Mouse (Mus musculus) midbrain, embryonic 11.5 days (tissue): ENCODE measurements at regions not wholly inside any gene's neighbourhood (a gene's known extent, or its start where the extent isn't known, plus 50 kb on each side); places are given as distances from the start of the nearest gene placed in this dataset.
A peak's percentile ranks its signal among the peaks of the same experiment; 100 is the strongest.

Experiments used
- ATAC-seq: fragments of 200-750 bp; cut with Nextera tagmentation; 2 replicates; pipeline ENCODE4 v1.8.0; 2017; ENCODE audit warnings: moderate TSS enrichment, moderate library complexity; ENCODE audit not compliant: low FRiP score
- DNase-seq: peaks from one replicate; pipeline ENCODE4 v3.0.0; 2015; ENCODE audit warnings: low spot score; ENCODE audit errors: missing footprints
- H3K27ac ChIP-seq: fragments of 300-500 bp; sonication (generic); 2 replicates; pipeline ENCODE4 v1.5.1; 2014; ENCODE audit warnings: low read depth, low read length
- H3K27me3 ChIP-seq: fragments of 300-500 bp; sonication (generic); 2 replicates; pipeline ENCODE4 v1.6.1; 2014; ENCODE audit warnings: mild to moderate bottlenecking, low read length, moderate library complexity, mixed read lengths; ENCODE audit not compliant: control insufficient read depth, insufficient read depth
- H3K36me3 ChIP-seq: fragments of 300-500 bp; sonication (generic); 2 replicates; pipeline ENCODE4 v1.6.1; 2014; ENCODE audit warnings: mild to moderate bottlenecking, low read length, moderate library complexity, mixed read lengths; ENCODE audit not compliant: control insufficient read depth, insufficient read depth
- H3K4me1 ChIP-seq: fragments of 300-500 bp; sonication (generic); 2 replicates; pipeline ENCODE4 v1.6.1; 2014; ENCODE audit warnings: low read length; ENCODE audit not compliant: control insufficient read depth, insufficient read depth
- H3K4me2 ChIP-seq: fragments of 300-500 bp; sonication (generic); 2 replicates; pipeline ENCODE4 v1.6.1; 2014; ENCODE audit warnings: mild to moderate bottlenecking, moderate library complexity
- H3K4me3 ChIP-seq: fragments of 300-500 bp; sonication (generic); 2 replicates; pipeline ENCODE4 v1.5.1; 2014; ENCODE audit warnings: low read depth, low read length
- H3K9ac ChIP-seq: fragments of 300-500 bp; sonication (generic); 2 replicates; pipeline ENCODE4 v1.6.1; 2014; ENCODE audit warnings: low read length
- H3K9me3 ChIP-seq: fragments of 300-500 bp; sonication (generic); 2 replicates; pipeline ENCODE4 v1.6.1; 2016; ENCODE audit warnings: low read length; ENCODE audit not compliant: control insufficient read depth
- WGBS: fragments of 180-500 bp; shearing (Covaris S2); extraction: QIAGEN DNeasy Blood & Tissue Kit; methylation state at CpG from one replicate; pipeline ENCODE4 v1.1.7; 2014; 5-methylcytosine and 5-hydroxymethylcytosine counted together

GRCm38 (mm10) chr7:95640683-95641082, 530.4 kb upstream of the Tenm4 start:
- H3K9me3 ChIP-seq: no peaks in the 10 kb centered on the region
- WGBS: 76% methylated on average over 5 of the region's 5 CpGs

DNA sequence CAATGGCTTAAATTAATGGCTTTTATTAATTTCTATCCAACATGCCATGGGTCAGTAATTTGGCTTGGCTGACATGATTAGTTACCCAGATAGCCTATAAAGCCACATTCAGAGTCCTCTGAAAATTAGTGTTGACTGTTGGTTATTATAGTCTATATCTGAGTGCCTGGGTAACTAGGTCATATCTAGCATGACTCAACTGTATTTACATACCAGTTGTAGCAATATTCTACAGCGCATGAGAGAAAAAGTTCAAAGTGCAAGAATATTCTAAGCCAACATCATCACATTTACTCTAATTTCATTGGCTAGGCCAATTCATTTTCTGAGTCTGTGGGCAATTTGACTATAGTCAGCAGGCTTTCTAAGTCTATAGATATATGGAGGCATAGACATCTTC, 496.7 kb upstream of the Tenm4 start:
- H3K27ac ChIP-seq: no peak overlapping the region
- H3K27me3 ChIP-seq: no peaks in the 10 kb centered on the region
- ATAC-seq: no peak
- H3K4me3 ChIP-seq: no peak overlapping the region
- no peaks in the 10 kb centered on the region for H3K9me3 ChIP-seq
- no peaks in the 10 kb centered on the region for H3K4me1 ChIP-seq
- WGBS: 94% methylated on average over 1 of the region's 1 CpGs
- H3K9ac ChIP-seq: no peak overlapping the region
- DNase-seq: no peak
- no peaks in the 10 kb centered on the region for H3K36me3 ChIP-seq
- H3K4me2 ChIP-seq: no peak overlapping the region

More at GRCm38 (mm10) chr7:95640683-95641082, 530.4 kb upstream of the Tenm4 start:
- no peak for ATAC-seq
- Histone ChIP-seq H3K4me3 (no peak overlapping the region), H3K27ac (no peak overlapping the region), H3K27me3 (no peaks in the 10 kb centered on the region), H3K36me3 (no peaks in the 10 kb centered on the region), H3K9ac (no peak overlapping the region), H3K4me2 (no peak overlapping the region), H3K4me1 (no peaks in the 10 kb centered on the region)
- DNase-seq: no peak

- Histone ChIP-seq H3K9ac (no peak overlapping the region), H3K27ac (no peak overlapping the region), H3K9me3 (no peaks in the 10 kb centered on the region), H3K27me3 (peaks cover 3% of the 10 kb centered on the region; the same call in 1 of the 2 replicates), H3K4me3 (no peak overlapping the region), H3K36me3 (no peaks in the 10 kb centered on the region), H3K4me1 (no peaks in the 10 kb centered on the region), H3K4me2 (no peak overlapping the region)
- ATAC-seq (no peak), DNase-seq (no peak)
- WGBS: 75% methylated on average over 3 of the region's 3 CpGs
These were observed 488.5 kb upstream of the Tenm4 start for GRCm38 (mm10) chr7:95682521-95682920.

DNA sequence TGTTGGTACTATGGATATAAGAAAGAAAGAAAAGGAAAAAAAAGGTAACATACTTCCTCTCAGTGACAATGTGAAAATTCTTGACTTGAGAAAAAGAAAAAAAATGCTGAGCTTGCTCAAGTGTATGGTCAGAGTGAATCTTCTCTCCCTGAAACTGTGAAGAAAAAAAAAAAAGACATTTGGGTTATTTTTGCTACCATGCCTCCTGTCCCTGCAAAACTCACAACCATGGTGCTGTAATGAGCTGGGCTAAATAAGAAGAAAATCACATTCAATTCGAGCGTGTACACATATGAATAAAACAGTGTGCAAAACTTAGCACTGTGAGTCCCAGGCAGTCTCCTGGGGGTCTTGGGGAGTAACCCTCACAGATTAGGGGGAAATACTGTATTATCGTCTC, 483.3 kb upstream of the Tenm4 start:
- 26% methylated on average over 3 of the region's 3 CpGs for WGBS
- peaks cover 3% of the 10 kb centered on the region; the same call in 1 of the 2 replicates for H3K27me3 ChIP-seq

GRCm38 (mm10) chr7:95688151-95689146, 482.6 kb upstream of the Tenm4 start:
- Histone ChIP-seq H3K27ac (peak overlapping the region; percentile 67), H3K4me3 (peak overlapping the region; percentile 13; the same call in 1 of the 2 replicates), H3K4me2 (peak overlapping the region; percentile 42), H3K9ac (peak overlapping the region; percentile 26; the same call in 1 of the 2 replicates), H3K9me3 (no peaks in the 10 kb centered on the region), H3K27me3 (peaks cover 3% of the 10 kb centered on the region; the same call in 1 of the 2 replicates), H3K36me3 (no peaks in the 10 kb centered on the region), H3K4me1 (peaks cover 15% of the 10 kb centered on the region)
- 2% methylated on average over 16 of the region's 16 CpGs for WGBS
- DNase-seq (peak; percentile 94), ATAC-seq (peak; percentile 90)

More for the DNA sequence above, 483.3 kb upstream of the Tenm4 start:
- no peak overlapping the region for H3K4me3 ChIP-seq
- H3K4me1 ChIP-seq: peaks cover 15% of the 10 kb centered on the region
- H3K36me3 ChIP-seq: no peaks in the 10 kb centered on the region
- H3K4me2 ChIP-seq: peak overlapping the region; percentile 42; the same call in 1 of the 2 replicates
- H3K9ac ChIP-seq: 0 out of 2 replicates have a peak overlapping the region, but pooled peaks have one; percentile 5
- peak overlapping the region; percentile 67; the same call in 1 of the 2 replicates for H3K27ac ChIP-seq
- DNase-seq (no peak), ATAC-seq (no peak)
- H3K9me3 ChIP-seq: no peaks in the 10 kb centered on the region

DNA sequence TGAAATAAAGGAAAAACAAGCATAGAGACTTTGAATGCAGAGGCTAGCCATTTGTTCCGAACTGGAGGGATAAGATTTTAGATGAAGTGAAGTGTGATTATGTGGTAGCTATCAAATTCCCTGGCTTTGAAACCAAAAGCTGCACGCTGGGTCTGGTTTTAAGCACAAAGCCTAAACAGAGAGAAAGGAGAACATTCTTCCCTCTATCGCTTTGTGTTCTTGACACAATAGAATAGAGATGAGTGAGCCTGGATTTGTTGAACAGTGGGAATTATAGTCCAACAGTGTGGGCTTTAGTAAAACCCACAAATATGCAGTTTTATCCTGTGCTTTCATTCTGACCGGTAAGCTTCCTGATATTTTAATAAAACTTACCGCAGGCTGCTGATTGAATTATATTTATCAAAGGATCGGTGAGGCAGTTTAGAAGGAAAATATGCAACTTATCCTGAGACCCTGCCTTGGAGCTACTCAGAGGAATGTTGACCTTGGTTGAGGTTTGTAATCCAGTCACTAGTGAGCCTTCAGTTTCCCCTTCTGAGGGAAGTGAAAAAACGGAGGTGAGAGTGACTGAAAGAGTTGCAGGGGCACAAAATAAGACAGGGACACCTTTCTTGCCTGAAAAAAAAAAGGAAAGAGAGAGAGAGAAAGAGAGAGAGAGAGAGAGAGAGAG, 481.7 kb upstream of the Tenm4 start:
- peak overlapping the region; percentile 42 for H3K4me2 ChIP-seq
- DNase-seq (peak; percentile 93), ATAC-seq (peak; percentile 55)
- no peaks in the 10 kb centered on the region for H3K9me3 ChIP-seq
- 4% methylated on average over 7 of the region's 7 CpGs for WGBS
- H3K4me3 ChIP-seq: peak overlapping the region; percentile 13; the same call in 1 of the 2 replicates
- peaks cover 3% of the 10 kb centered on the region; the same call in 1 of the 2 replicates for H3K27me3 ChIP-seq
- H3K9ac ChIP-seq: peak overlapping the region; percentile 26; the same call in 1 of the 2 replicates
- H3K4me1 ChIP-seq: peaks cover 15% of the 10 kb centered on the region
- peak overlapping the region; percentile 67 for H3K27ac ChIP-seq
- H3K36me3 ChIP-seq: no peaks in the 10 kb centered on the region

GRCm38 (mm10) chr7:95699506-95699905, 471.5 kb upstream of the Tenm4 start:
- H3K27ac ChIP-seq: no peak overlapping the region
- H3K4me2 ChIP-seq: no peak overlapping the region
- H3K9ac ChIP-seq: no peak overlapping the region
- H3K36me3 ChIP-seq: no peaks in the 10 kb centered on the region
- no peak for DNase-seq
- H3K27me3 ChIP-seq: no peaks in the 10 kb centered on the region
- ATAC-seq: no peak
- WGBS: 82% methylated on average over 9 of the region's 9 CpGs
- no peaks in the 10 kb centered on the region for H3K4me1 ChIP-seq
- H3K9me3 ChIP-seq: no peaks in the 10 kb centered on the region
- H3K4me3 ChIP-seq: no peak overlapping the region

DNA sequence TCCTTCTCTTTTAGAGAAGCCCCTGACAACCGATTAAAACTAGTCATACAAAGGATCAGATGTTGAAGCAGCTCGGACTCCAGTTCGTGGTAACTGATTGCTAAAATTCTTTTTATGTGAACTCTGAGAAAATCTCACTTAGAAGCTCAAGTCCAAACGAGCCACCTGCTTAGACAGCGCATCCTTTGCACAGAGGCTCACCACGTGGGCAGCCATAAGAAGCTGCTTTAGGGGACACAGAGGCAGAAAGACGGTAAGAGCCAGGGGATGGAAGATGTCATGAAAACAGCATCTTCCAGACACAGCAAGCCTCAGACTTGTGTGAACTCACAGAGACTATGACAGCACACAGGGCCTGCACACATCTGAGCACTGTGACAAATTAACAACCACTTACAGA, 461.0 kb upstream of the Tenm4 start:
- Histone ChIP-seq H3K4me2 (no peak overlapping the region), H3K9ac (no peak overlapping the region), H3K36me3 (no peaks in the 10 kb centered on the region), H3K9me3 (no peaks in the 10 kb centered on the region), H3K27ac (no peak overlapping the region), H3K4me3 (no peak overlapping the region), H3K4me1 (no peaks in the 10 kb centered on the region), H3K27me3 (no peaks in the 10 kb centered on the region)
- WGBS: 84% methylated on average over 7 of the region's 7 CpGs
- ATAC-seq (no peak), DNase-seq (peak; percentile 59)

DNA sequence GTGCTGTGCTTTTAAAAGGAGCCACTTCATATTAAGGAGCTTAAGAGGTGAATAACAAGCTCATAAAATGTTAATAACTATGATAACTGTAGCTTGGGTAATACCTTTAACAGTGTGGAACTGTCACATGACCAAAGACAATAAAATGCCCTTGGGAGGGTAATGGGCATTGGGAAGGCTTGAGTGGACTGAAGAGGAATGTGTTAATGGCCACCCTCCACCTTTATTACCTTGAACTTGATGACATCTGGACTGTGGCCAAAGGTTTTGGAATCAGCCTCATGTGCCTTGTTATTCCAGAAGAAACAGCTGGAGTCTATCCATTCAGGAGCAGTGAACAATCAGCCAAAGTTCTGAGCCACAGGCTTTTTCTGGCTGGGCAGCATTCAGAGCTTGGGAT, 451.0 kb upstream of the Tenm4 start:
- no peak overlapping the region for H3K4me2 ChIP-seq
- ATAC-seq (no peak), DNase-seq (no peak)
- H3K4me1 ChIP-seq: no peaks in the 10 kb centered on the region
- no peaks in the 10 kb centered on the region for H3K27me3 ChIP-seq
- no peak overlapping the region for H3K27ac ChIP-seq
- no peak overlapping the region for H3K9ac ChIP-seq
- no peak overlapping the region for H3K4me3 ChIP-seq
- H3K9me3 ChIP-seq: no peaks in the 10 kb centered on the region
- no peaks in the 10 kb centered on the region for H3K36me3 ChIP-seq
